Mouse (Mus musculus) intestine, embryonic 15.5 days (tissue): ENCODE data around the gene Akap17b. TPM values are rescaled to one million over a fixed set of nuclear protein-coding genes. Genes with fewer than 3 reads are reported as not detected.

Experiments used
- ATAC-seq: fragments of 200-750 bp; cut with Nextera tagmentation; 2 replicates; pipeline ENCODE4 v1.8.0; 2017; ENCODE audit warnings: moderate TSS enrichment, moderate library complexity
- H3K27ac ChIP-seq: fragments of 300-500 bp; sonication (generic); 2 replicates; pipeline ENCODE4 v1.5.1; 2015; ENCODE audit warnings: mild to moderate bottlenecking, inconsistent platforms
- H3K27me3 ChIP-seq: fragments of 300-500 bp; sonication (generic); replicated peaks from 2 replicates; pipeline ENCODE4 v1.6.1; 2015; ENCODE audit warnings: inconsistent platforms
- H3K36me3 ChIP-seq: fragments of 300-500 bp; sonication (generic); 2 replicates; pipeline ENCODE4 v1.6.1; 2015; ENCODE audit warnings: inconsistent platforms
- H3K4me1 ChIP-seq: fragments of 300-500 bp; sonication (generic); replicated peaks from 2 replicates; pipeline ENCODE4 v1.6.1; 2015; ENCODE audit warnings: inconsistent platforms
- H3K4me2 ChIP-seq: fragments of 300-500 bp; sonication (generic); replicated peaks from 2 replicates; pipeline ENCODE4 v1.6.1; 2015; ENCODE audit warnings: mild to moderate bottlenecking, inconsistent platforms
- H3K4me3 ChIP-seq: fragments of 300-500 bp; sonication (generic); replicated peaks from 2 replicates; pipeline ENCODE4 v1.5.1; 2015; ENCODE audit warnings: inconsistent platforms
- H3K9ac ChIP-seq: fragments of 300-500 bp; sonication (generic); 2 replicates; pipeline ENCODE4 v1.6.1; 2015; ENCODE audit warnings: inconsistent platforms
- H3K9me3 ChIP-seq: fragments of 300-500 bp; sonication (generic); 2 replicates; pipeline ENCODE4 v1.6.1; 2016; ENCODE audit warnings: inconsistent platforms
- WGBS: fragments of 180-500 bp; shearing (Covaris S2); methylation state at CpG from one replicate; pipeline ENCODE4 v1.1.7; 2015; 5-methylcytosine and 5-hydroxymethylcytosine counted together
- polyA plus RNA-seq: library from polyadenylated mRNA; unstranded; fragments of >200 nt; fragmentation: Nextera tagmentation; extraction: Ambion mirVana; gene quantifications from 2 replicates; pipeline ENCODE4 v1.2.1, GENCODE M21; 2015

Akap17b gene
- polyA plus RNA-seq, 1 experiment from 2014 or later, result 2.5 TPM

- no peaks in the 10 kb centered on the region for H3K4me1 ChIP-seq
- ATAC-seq, result no peak
- 73% methylated on average over 4 of the region's 4 CpGs for WGBS
Measured at GRCm38 (mm10) chrX:36560170-36560569, 85.0 kb downstream of the Akap17b start.

More at GRCm38 (mm10) chrX:36560170-36560569, 85.0 kb downstream of the Akap17b start:
- Histone ChIP-seq H3K27me3 (no peaks in the 10 kb centered on the region), H3K27ac (no peak overlapping the region), H3K36me3 (no peaks in the 10 kb centered on the region), H3K4me3 (no peak overlapping the region), H3K9ac (no peak overlapping the region), H3K9me3 (no peaks in the 10 kb centered on the region), H3K4me2 (no peak overlapping the region)

Other genes starting within 250 kb of the Akap17b start
- gene Gm6268, start 244.1 kb downstream of the Akap17b start, polyA plus RNA-seq, result not detected in 2 replicates
- gene Gm14569, start 153.6 kb downstream of the Akap17b start, polyA plus RNA-seq, result not detected in 2 replicates
- gene Pgrmc1, start 47.2 kb downstream of the Akap17b start, polyA plus RNA-seq, result 203 and 215 TPM in 2 replicates
- 2.9 and 4.2 TPM in 2 replicates for gene Slc25a43, start 98.3 kb upstream of the Akap17b start, polyA plus RNA-seq
- gene Slc25a5, start 150.3 kb upstream of the Akap17b start, polyA plus RNA-seq, result 996 and 1,065 TPM in 2 replicates
- 103 and 115 TPM in 2 replicates for gene Ube2a, start 228.5 kb upstream of the Akap17b start, polyA plus RNA-seq
- 27.2 and 28.6 TPM in 2 replicates for gene C330007P06Rik, start 228.7 kb upstream of the Akap17b start, polyA plus RNA-seq